Mouse (Mus musculus) G1E (cell line): ENCODE results near the gene Hoxd8. TPM values are rescaled to one million over a fixed set of nuclear protein-coding genes. Genes with fewer than 3 reads are reported as not detected.
A peak's percentile ranks its signal among the peaks of the same experiment; 100 is the strongest.

Source experiments
- ATAC-seq: 2 replicates; pipeline ENCODE4 v1.8.0; 2016; ENCODE audit warnings: mild to moderate bottlenecking; ENCODE audit not compliant: insufficient number of reproducible peaks, poor library complexity, low FRiP score, severe bottlenecking; ENCODE audit errors: extremely low read depth
- DNase-seq: peaks from one replicate; pipeline ENCODE4 v3.0.0; 2012; ENCODE audit warnings: low spot score
- H3K27me3 ChIP-seq: 2 replicates; pipeline ENCODE4 v1.6.1; 2012; ENCODE audit warnings: mild to moderate bottlenecking, low read length, inconsistent platforms; ENCODE audit not compliant: insufficient read depth
- H3K36me3 ChIP-seq: replicated peaks from 2 replicates; pipeline ENCODE3; 2012; ENCODE audit warnings: mild to moderate bottlenecking, inconsistent platforms
- H3K4me1 ChIP-seq: 2 replicates; pipeline ENCODE4 v1.6.1; 2012; ENCODE audit warnings: low read depth, low read length, inconsistent platforms, mixed read lengths; ENCODE audit not compliant: insufficient read depth
- H3K4me3 ChIP-seq: 2 replicates; pipeline ENCODE4 v1.5.1; 2012; ENCODE audit warnings: low read depth, mild to moderate bottlenecking, inconsistent platforms, low read length, moderate library complexity, mixed read lengths
- H3K9me3 ChIP-seq: replicated peaks from 2 replicates; pipeline ENCODE4 v1.6.1; 2012; ENCODE audit warnings: inconsistent platforms
- CTCF ChIP-seq: IDR thresholded peaks from 2 replicates; pipeline ENCODE4 v1.5.1; 2012; ENCODE audit warnings: low read depth, low read length, inconsistent platforms, mixed read lengths
- GATA1 ChIP-seq: IDR thresholded peaks from 2 replicates; pipeline ENCODE4 v1.6.1; 2012; ENCODE audit warnings: borderline replicate concordance, low read length, inconsistent platforms, mixed read lengths
- GATA2 ChIP-seq: IDR thresholded peaks from 2 replicates; pipeline ENCODE4 v1.6.1; 2012; ENCODE audit warnings: low read depth, low read length, inconsistent platforms, borderline replicate concordance
- POLR2AphosphoS5 ChIP-seq: IDR thresholded peaks from 2 replicates; pipeline ENCODE4 v1.6.1; 2012; ENCODE audit warnings: low read depth, low read length, inconsistent platforms; ENCODE audit not compliant: insufficient replicate concordance
- TAL1 ChIP-seq: conservative IDR thresholded peaks from 2 replicates; pipeline ENCODE4 v1.6.1; 2012; ENCODE audit warnings: low read depth, low read length, inconsistent platforms, mixed read lengths
- polyA plus RNA-seq: library from polyadenylated mRNA; stranded (reverse); fragments of >175 nt; gene quantifications from 2 replicates; pipeline ENCODE4 v1.2.3, GENCODE M21; 2012
- total RNA-seq, 2 experiments: library from RNA; stranded (forward) in 1 of 2; stranded (reverse) in 1 of 2; fragments of 200-1000 nt in 1 of 2; fragments of >200 nt in 1 of 2; fragmentation: Nextera tagmentation in 1 of 2; gene quantifications; 2 replicates each; pipeline ENCODE4 v1.2.3; 2014 to 2017

Hoxd8 gene
- total RNA-seq (2014; fragmentation: Nextera tagmentation) (not detected in 2 replicates), total RNA-seq (2017) (not detected in 2 replicates), polyA plus RNA-seq (not detected in 2 replicates)

GRCm38 (mm10) chr2:74704393-74704998 is at the start of gene Hoxd8:
TSS of gene Hoxd8 (plus strand) at chr2:74704615.
- Histone ChIP-seq H3K27me3 (peaks cover 11% of the 10 kb centered on the region; the same call in 1 of the 2 replicates), H3K4me3 (no peak within 1 kb of the TSS)
- DNase-seq = no peak

GRCm38 (mm10) chr2:74654743-74655419 is 49.5 kb upstream of the Hoxd8 start:
- no peak for TF ChIP-seq CTCF
- no peak for TF ChIP-seq POLR2AphosphoS5
- TF ChIP-seq GATA1 = no peak
- no peak for TF ChIP-seq TAL1
- no peak for TF ChIP-seq GATA2
- DNase-seq = no peak
- H3K4me1 ChIP-seq = no peaks in the 10 kb centered on the region
- H3K36me3 ChIP-seq = no peaks in the 10 kb centered on the region
- no peak overlapping the region for H3K4me3 ChIP-seq
- no peak for ATAC-seq
- peaks cover 23% of the 10 kb centered on the region for H3K9me3 ChIP-seq
- H3K27me3 ChIP-seq = peaks cover 25% of the 10 kb centered on the region; the same call in 1 of the 2 replicates

More at GRCm38 (mm10) chr2:74704393-74704998, at the start of gene Hoxd8:
- Histone ChIP-seq H3K36me3 (no peaks in the 10 kb centered on the region), H3K4me1 (no peaks in the 10 kb centered on the region), H3K9me3 (peaks cover 12% of the 10 kb centered on the region)
- TF ChIP-seq CTCF (no peak), TAL1 (no peak), GATA1 (no peak), GATA2 (no peak), POLR2AphosphoS5 (no peak)
- ATAC-seq = no peak

- H3K27me3 ChIP-seq = peaks cover 25% of the 10 kb centered on the region; the same call in 1 of the 2 replicates
- H3K4me3 ChIP-seq = no peak overlapping the region
- H3K9me3 ChIP-seq = peaks cover 23% of the 10 kb centered on the region
- DNase-seq (no peak), ATAC-seq (no peak)
- no peaks in the 10 kb centered on the region for H3K36me3 ChIP-seq
- H3K4me1 ChIP-seq = no peaks in the 10 kb centered on the region
- TF ChIP-seq GATA2 = no peak
- TF ChIP-seq POLR2AphosphoS5 = no peak
- no peak for TF ChIP-seq GATA1
- TF ChIP-seq TAL1 = no peak
- TF ChIP-seq CTCF = no peak
These were observed 49.0 kb upstream of the Hoxd8 start for GRCm38 (mm10) chr2:74655420-74655781.

GRCm38 (mm10) chr2:74655821-74656631 is 48.4 kb upstream of the Hoxd8 start:
- DNase-seq = no peak
- Histone ChIP-seq H3K9me3 (peaks cover 23% of the 10 kb centered on the region), H3K4me3 (peak overlapping the region; percentile 35; the same call in 1 of the 2 replicates), H3K4me1 (no peaks in the 10 kb centered on the region), H3K27me3 (peaks cover 31% of the 10 kb centered on the region), H3K36me3 (no peaks in the 10 kb centered on the region)
- TF ChIP-seq CTCF = no peak
- TF ChIP-seq POLR2AphosphoS5 = no peak
- no peak for TF ChIP-seq TAL1
- TF ChIP-seq GATA1 = no peak
- no peak for TF ChIP-seq GATA2
- ATAC-seq = no peak

- no peak for ATAC-seq
- H3K4me1 ChIP-seq = no peaks in the 10 kb centered on the region
- TF ChIP-seq TAL1 (no peak), GATA1 (no peak), GATA2 (no peak), CTCF (no peak), POLR2AphosphoS5 (no peak)
- no peaks in the 10 kb centered on the region for H3K36me3 ChIP-seq
- peaks cover 23% of the 10 kb centered on the region for H3K9me3 ChIP-seq
- no peak for DNase-seq
- H3K27me3 ChIP-seq = peaks cover 36% of the 10 kb centered on the region
- no peak overlapping the region for H3K4me3 ChIP-seq
These were observed 47.8 kb upstream of the Hoxd8 start for GRCm38 (mm10) chr2:74656632-74657021.

GRCm38 (mm10) chr2:74657251-74658023 is 47.0 kb upstream of the Hoxd8 start:
- DNase-seq = no peak
- ATAC-seq = no peak
- H3K9me3 ChIP-seq = peaks cover 23% of the 10 kb centered on the region
- no peaks in the 10 kb centered on the region for H3K36me3 ChIP-seq
- TF ChIP-seq GATA1 (no peak), CTCF (no peak), GATA2 (no peak), TAL1 (no peak), POLR2AphosphoS5 (no peak)
- H3K4me3 ChIP-seq = no peak overlapping the region
- H3K27me3 ChIP-seq = peaks cover 40% of the 10 kb centered on the region
- H3K4me1 ChIP-seq = no peaks in the 10 kb centered on the region
